Mouse (Mus musculus): Measurements from ENCODE around the gene Rrm2.
"Not testable (repeated sequence)": the region's sequence is repeated elsewhere in the genome, so short reads cannot be mapped to it uniquely, and the experiment has no call there.

Rrm2 gene

GRCm38 (mm10) chr12:24705502-24706263, 2.4 kb upstream of the Rrm2 start:
- no peak for DNase-seq

GRCm38 (mm10) chr12:24706764-24707479, 1.1 kb upstream of the Rrm2 start:
- peak; percentile 86 for DNase-seq

GRCm38 (mm10) chr12:24707480-24707802, 600 bp upstream of the Rrm2 start:
- peak; percentile 52 for DNase-seq

GRCm38 (mm10) chr12:24708824-24709218, 780 bp downstream of the Rrm2 start:
- no peak for DNase-seq

GRCm38 (mm10) chr12:24709409-24709808, 1.4 kb downstream of the Rrm2 start:
- peak; percentile 33 for DNase-seq

- peak; percentile 91 for DNase-seq
Observed at GRCm38 (mm10) chr12:24709831-24710508, 1.9 kb downstream of the Rrm2 start.

GRCm38 (mm10) chr12:24710672-24711071, 2.6 kb downstream of the Rrm2 start:
- DNase-seq, result peak; percentile 57

GRCm38 (mm10) chr12:24712396-24712795, 4.4 kb downstream of the Rrm2 start:
- DNase-seq, result no peak

- no peak for DNase-seq
Observed at GRCm38 (mm10) chr12:24714579-24715255, 6.7 kb downstream of the Rrm2 start.

- DNase-seq, result no peak
Observed at GRCm38 (mm10) chr12:24715268-24715896, 7.3 kb downstream of the Rrm2 start.

GRCm38 (mm10) chr12:24716721-24717301, 8.8 kb downstream of the Rrm2 start:
- DNase-seq, result peak; percentile 77

GRCm38 (mm10) chr12:24723434-24723833, 15.4 kb downstream of the Rrm2 start:
- DNase-seq, result peak; percentile 43

- no peak for DNase-seq
Observed at GRCm38 (mm10) chr12:24723859-24724258, 15.8 kb downstream of the Rrm2 start.

- peak; percentile 82 for DNase-seq
Observed at GRCm38 (mm10) chr12:24724369-24724768, 16.3 kb downstream of the Rrm2 start.

GRCm38 (mm10) chr12:24734828-24735394, 26.9 kb downstream of the Rrm2 start:
- DNase-seq, result no peak

- no peak for DNase-seq
Observed at GRCm38 (mm10) chr12:24736956-24737355, 28.9 kb downstream of the Rrm2 start.

- DNase-seq, result no peak
Observed at GRCm38 (mm10) chr12:24739963-24740362, 31.9 kb downstream of the Rrm2 start.

- DNase-seq, result not testable (repeated sequence)
Observed at GRCm38 (mm10) chr12:24741535-24741934, 33.5 kb downstream of the Rrm2 start.

GRCm38 (mm10) chr12:24744309-24744708, 36.3 kb downstream of the Rrm2 start:
- no peak for DNase-seq

- no peak for DNase-seq
Observed at GRCm38 (mm10) chr12:24746579-24747296, 38.7 kb downstream of the Rrm2 start.

GRCm38 (mm10) chr12:24747297-24747696, 39.3 kb downstream of the Rrm2 start:
- DNase-seq, result no peak
